Mouse (Mus musculus): ENCODE data around the gene Rhbdf2. TPM values are rescaled to one million over a fixed set of nuclear protein-coding genes. Genes with fewer than 3 reads are reported as not detected.

Gene Rhbdf2
- polyA plus RNA-seq, 1 experiment, result not detected

DNA sequence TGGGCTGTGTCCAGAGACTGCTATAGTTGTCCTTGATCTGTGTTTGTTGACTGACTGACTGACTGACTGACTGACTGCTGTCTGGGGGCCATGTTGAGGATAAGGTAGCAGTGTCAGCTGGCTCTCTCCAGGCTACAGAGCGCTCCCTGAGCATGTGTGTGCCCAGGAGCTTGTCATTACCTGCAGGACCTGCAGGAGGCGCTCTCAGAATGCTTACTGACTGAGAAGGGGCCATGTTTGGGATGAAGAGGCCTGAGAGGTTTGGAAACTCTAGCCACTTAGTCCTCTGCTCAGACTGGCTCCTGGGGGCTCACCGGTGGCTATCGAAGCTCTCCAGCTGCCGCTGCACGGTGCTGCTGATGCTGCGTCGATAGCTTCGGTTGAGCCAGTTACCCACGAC lies 23.5 kb downstream of the Rhbdf2 start:
- 94% methylated on average over 10 of the region's 10 CpGs for WGBS
- H3K4me1 ChIP-seq (ENCODE audit: control insufficient read depth, insufficient read depth, low read length), result no peaks in the 10 kb centered on the region
- H3K27ac ChIP-seq (ENCODE audit: insufficient read depth, low read depth, low read length), result no peak overlapping the region
- TF ChIP-seq CTCF (IDR thresholded peaks at IDR 0.05; ENCODE audit: insufficient read depth, low read depth, low read length) (no peak), POLR2A (IDR thresholded peaks at IDR 0.05; ENCODE audit: insufficient read depth, low read depth, low read length) (no peak)
- H3K4me3 ChIP-seq (ENCODE audit: insufficient read depth, low read depth, low read length), result no peak overlapping the region

GRCm38 (mm10) chr11:116602043-116602442 lies 24.8 kb downstream of the Rhbdf2 start:
- Histone ChIP-seq H3K4me3 (ENCODE audit: insufficient read depth, low read depth, low read length) (no peak overlapping the region), H3K27ac (ENCODE audit: insufficient read depth, low read depth, low read length) (no peak overlapping the region), H3K4me1 (ENCODE audit: control insufficient read depth, insufficient read depth, low read length) (no peaks in the 10 kb centered on the region)
- WGBS, result 85% methylated on average over 8 of the region's 8 CpGs
- TF ChIP-seq POLR2A (IDR thresholded peaks at IDR 0.05; ENCODE audit: insufficient read depth, low read depth, low read length), result no peak
- no peak for TF ChIP-seq CTCF (IDR thresholded peaks at IDR 0.05; ENCODE audit: insufficient read depth, low read depth, low read length)

DNA sequence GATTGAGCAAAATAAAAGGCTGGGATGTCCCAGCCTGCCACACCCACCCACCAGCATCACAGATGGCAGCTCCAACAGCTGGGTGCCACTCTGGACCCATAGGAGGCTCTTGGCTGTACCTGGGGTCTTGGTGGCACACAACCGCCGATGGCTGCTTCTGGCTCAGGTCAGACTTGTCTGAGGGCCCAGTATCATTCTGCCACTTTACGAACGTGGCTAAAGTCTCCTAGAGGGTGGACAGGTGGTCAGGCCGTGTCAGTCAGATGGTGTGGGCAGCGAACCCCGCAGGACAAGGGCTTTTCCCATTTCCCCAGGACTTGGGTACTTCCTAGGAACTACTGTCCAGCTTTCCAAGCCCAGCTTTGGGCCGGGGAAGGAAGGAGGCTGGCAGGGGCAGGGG lies 25.7 kb downstream of the Rhbdf2 start:
- TF ChIP-seq POLR2A (IDR thresholded peaks at IDR 0.05; ENCODE audit: insufficient read depth, low read depth, low read length) (no peak), CTCF (IDR thresholded peaks at IDR 0.05; ENCODE audit: insufficient read depth, low read depth, low read length) (no peak)
- H3K4me3 ChIP-seq (ENCODE audit: insufficient read depth, low read depth, low read length), result no peak overlapping the region
- WGBS, result 90% methylated on average over 8 of the region's 8 CpGs
- no peaks in the 10 kb centered on the region for H3K4me1 ChIP-seq (ENCODE audit: control insufficient read depth, insufficient read depth, low read length)
- H3K27ac ChIP-seq (ENCODE audit: insufficient read depth, low read depth, low read length), result no peak overlapping the region

DNA sequence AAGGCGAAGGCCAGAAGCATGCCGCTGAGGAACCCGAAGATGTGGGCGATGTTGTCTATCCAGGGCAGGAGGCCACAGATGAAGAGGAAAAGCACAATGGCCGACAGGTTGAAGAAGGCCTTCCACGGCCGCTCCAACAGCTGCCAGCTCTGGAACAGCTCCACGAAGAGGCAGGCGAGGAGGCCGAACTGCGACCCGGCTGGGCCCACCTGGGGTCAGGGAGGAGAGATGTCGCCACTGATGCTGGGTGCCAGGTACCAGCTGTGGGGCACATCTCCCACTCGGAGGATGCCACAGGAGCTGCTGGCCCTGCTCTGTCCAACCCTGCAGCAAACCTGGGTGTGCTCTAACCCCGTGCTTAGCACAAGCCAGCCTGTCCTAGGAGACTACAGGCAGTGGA lies 27.6 kb downstream of the Rhbdf2 start:
- Histone ChIP-seq H3K27ac (ENCODE audit: insufficient read depth, low read depth, low read length) (no peak overlapping the region), H3K4me3 (ENCODE audit: insufficient read depth, low read depth, low read length) (no peak overlapping the region), H3K4me1 (ENCODE audit: control insufficient read depth, insufficient read depth, low read length) (no peaks in the 10 kb centered on the region)
- 91% methylated on average over 15 of the region's 15 CpGs for whole genome bisulfite sequencing
- TF ChIP-seq POLR2A (IDR thresholded peaks at IDR 0.05; ENCODE audit: insufficient read depth, low read depth, low read length) (no peak), CTCF (IDR thresholded peaks at IDR 0.05; ENCODE audit: insufficient read depth, low read depth, low read length) (no peak)

DNA sequence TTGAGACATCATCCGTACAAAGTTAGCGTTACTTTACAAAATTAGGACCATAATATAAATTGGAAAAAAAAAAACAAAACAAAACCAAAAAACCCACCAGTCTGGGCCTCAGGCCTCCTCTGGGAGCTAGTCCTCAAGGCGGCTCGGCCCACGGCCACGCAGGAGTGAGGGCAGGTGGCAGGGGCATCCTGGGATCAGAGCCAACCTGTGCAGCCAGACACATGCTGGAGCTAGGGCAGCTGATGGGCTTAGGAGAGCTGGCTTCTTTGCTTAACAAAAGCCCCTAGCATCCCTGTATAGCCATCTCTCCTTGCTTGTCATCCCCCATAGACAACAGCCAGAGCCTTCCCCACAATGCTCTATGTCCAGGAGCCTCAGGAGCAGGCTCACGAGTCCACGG lies 28.6 kb downstream of the Rhbdf2 start:
- no peak overlapping the region for H3K4me3 ChIP-seq (ENCODE audit: insufficient read depth, low read depth, low read length)
- 85% methylated on average over 8 of the region's 8 CpGs for WGBS
- no peak overlapping the region for H3K27ac ChIP-seq (ENCODE audit: insufficient read depth, low read depth, low read length)
- TF ChIP-seq CTCF (IDR thresholded peaks at IDR 0.05; ENCODE audit: insufficient read depth, low read depth, low read length) (no peak), POLR2A (IDR thresholded peaks at IDR 0.05; ENCODE audit: insufficient read depth, low read depth, low read length) (no peak)
- H3K4me1 ChIP-seq (ENCODE audit: control insufficient read depth, insufficient read depth, low read length), result no peaks in the 10 kb centered on the region

- WGBS, result 91% methylated on average over 19 of the region's 19 CpGs
- no peak for TF ChIP-seq POLR2A (IDR thresholded peaks at IDR 0.05; ENCODE audit: insufficient read depth, low read depth, low read length)
- TF ChIP-seq CTCF (IDR thresholded peaks at IDR 0.05; ENCODE audit: insufficient read depth, low read depth, low read length), result no peak
- Histone ChIP-seq H3K4me3 (ENCODE audit: insufficient read depth, low read depth, low read length) (no peak overlapping the region), H3K27ac (ENCODE audit: insufficient read depth, low read depth, low read length) (no peak overlapping the region), H3K4me1 (ENCODE audit: control insufficient read depth, insufficient read depth, low read length) (no peaks in the 10 kb centered on the region)
These were observed 30.1 kb downstream of the Rhbdf2 start for GRCm38 (mm10) chr11:116596766-116597165.

DNA sequence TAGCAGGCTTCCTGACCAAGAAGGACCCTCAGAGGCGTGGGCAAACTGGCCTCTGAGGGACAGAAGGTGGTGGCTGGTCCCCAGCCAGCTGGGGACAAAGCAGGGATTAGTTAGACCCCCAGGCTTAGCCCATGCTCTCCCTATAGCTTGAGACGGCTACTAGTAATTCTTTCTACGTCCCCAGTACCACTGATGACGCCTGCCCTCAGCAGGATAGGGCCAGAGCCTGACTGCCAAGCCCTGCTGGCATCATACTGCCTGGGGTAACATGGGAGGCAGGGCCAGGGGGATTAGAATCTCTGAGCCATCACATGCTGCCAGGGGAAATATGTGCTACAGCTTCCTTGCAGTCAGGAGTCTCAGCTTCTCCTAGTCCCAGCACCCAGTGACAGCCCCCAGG lies 33.5 kb downstream of the Rhbdf2 start:
- Histone ChIP-seq H3K4me1 (ENCODE audit: control insufficient read depth, insufficient read depth, low read length) (peaks cover 4% of the 10 kb centered on the region; the same call in 1 of the 2 replicates), H3K27ac (ENCODE audit: insufficient read depth, low read depth, low read length) (no peak overlapping the region), H3K4me3 (ENCODE audit: insufficient read depth, low read depth, low read length) (no peak overlapping the region)
- WGBS, result 74% methylated on average over 4 of the region's 4 CpGs
- TF ChIP-seq POLR2A (IDR thresholded peaks at IDR 0.05; ENCODE audit: insufficient read depth, low read depth, low read length), result no peak
- TF ChIP-seq CTCF (IDR thresholded peaks at IDR 0.05; ENCODE audit: insufficient read depth, low read depth, low read length), result no peak

DNA sequence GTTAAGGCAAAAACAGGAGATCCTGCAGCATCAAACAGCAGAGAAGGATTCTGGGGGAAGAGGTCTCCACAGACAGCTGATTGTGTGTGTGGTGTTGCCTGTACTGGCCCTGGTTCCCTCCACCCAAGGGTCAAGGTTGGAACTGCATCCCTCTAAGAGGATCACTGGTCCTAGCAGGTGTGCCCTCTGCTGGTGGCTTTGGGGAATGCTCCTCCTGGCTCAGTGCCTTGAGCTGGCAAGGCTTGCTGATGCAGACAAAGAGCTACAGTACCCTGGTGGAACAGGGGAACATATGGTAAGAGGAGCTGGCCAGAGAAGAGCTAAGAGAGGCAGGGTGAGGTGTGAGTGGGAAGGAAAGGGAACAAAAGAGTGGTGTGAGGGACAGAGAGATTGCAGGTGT lies 34.4 kb downstream of the Rhbdf2 start:
- Histone ChIP-seq H3K4me1 (ENCODE audit: control insufficient read depth, insufficient read depth, low read length) (peaks cover 4% of the 10 kb centered on the region; the same call in 1 of the 2 replicates), H3K27ac (ENCODE audit: insufficient read depth, low read depth, low read length) (no peak overlapping the region), H3K4me3 (ENCODE audit: insufficient read depth, low read depth, low read length) (no peak overlapping the region)
- TF ChIP-seq POLR2A (IDR thresholded peaks at IDR 0.05; ENCODE audit: insufficient read depth, low read depth, low read length) (no peak), CTCF (IDR thresholded peaks at IDR 0.05; ENCODE audit: insufficient read depth, low read depth, low read length) (peak; percentile 83)

DNA sequence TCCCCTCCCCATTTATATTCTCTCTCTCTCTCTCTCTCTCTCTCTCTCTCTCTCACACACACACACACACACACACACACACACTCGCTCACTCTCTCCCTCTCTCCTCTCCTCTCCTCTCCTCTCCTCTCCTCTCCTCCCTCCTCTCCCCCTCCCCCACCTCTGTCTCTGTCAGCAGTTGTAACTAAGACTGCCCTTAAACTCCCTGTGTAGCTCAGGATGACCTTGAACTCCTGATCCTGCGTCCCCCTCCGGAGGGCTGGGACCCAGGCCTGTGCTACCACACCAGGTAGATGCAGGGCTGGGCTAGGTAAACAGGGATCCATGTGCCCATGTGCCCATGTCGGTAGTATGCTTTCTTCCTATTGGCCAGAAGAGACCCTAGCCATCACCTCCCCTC lies 35.2 kb downstream of the Rhbdf2 start:
- no peak overlapping the region for H3K27ac ChIP-seq (ENCODE audit: insufficient read depth, low read depth, low read length)
- H3K4me3 ChIP-seq (ENCODE audit: insufficient read depth, low read depth, low read length), result no peak overlapping the region
- 91% methylated on average over 4 of the region's 4 CpGs for WGBS
- H3K4me1 ChIP-seq (ENCODE audit: control insufficient read depth, insufficient read depth, low read length), result peaks cover 7% of the 10 kb centered on the region
- TF ChIP-seq POLR2A (IDR thresholded peaks at IDR 0.05; ENCODE audit: insufficient read depth, low read depth, low read length), result no peak
- TF ChIP-seq CTCF (IDR thresholded peaks at IDR 0.05; ENCODE audit: insufficient read depth, low read depth, low read length), result no peak

DNA sequence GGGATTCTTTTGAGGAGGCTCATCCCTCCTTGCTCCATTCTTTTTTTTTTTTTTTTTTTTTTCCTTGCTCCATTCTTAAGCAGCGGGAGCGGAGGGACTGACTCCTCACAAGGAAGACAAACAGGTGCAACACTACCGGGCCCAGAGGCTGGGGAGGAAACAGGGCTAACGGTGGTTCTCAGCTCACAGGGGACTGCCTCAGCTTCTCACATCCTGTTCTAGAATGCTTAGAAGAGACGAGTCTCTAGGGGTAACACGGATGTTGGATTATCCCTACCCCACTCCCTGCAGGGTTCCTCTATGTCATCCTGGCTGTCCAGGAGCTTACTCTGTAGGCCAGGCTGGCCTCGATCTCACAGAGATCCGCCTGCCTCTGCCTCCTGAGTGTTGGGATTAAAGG lies 37.2 kb downstream of the Rhbdf2 start:
- WGBS, result 68% methylated on average over 8 of the region's 8 CpGs
- TF ChIP-seq POLR2A (IDR thresholded peaks at IDR 0.05; ENCODE audit: insufficient read depth, low read depth, low read length) (no peak), CTCF (IDR thresholded peaks at IDR 0.05; ENCODE audit: insufficient read depth, low read depth, low read length) (no peak)
- Histone ChIP-seq H3K4me1 (ENCODE audit: control insufficient read depth, insufficient read depth, low read length) (peaks cover 7% of the 10 kb centered on the region), H3K4me3 (ENCODE audit: insufficient read depth, low read depth, low read length) (no peak overlapping the region), H3K27ac (ENCODE audit: insufficient read depth, low read depth, low read length) (no peak overlapping the region)

All from olfactory bulb, adult 2 months (tissue).